Mouse (Mus musculus): ENCODE measurements around the gene Cd69.

DNA sequence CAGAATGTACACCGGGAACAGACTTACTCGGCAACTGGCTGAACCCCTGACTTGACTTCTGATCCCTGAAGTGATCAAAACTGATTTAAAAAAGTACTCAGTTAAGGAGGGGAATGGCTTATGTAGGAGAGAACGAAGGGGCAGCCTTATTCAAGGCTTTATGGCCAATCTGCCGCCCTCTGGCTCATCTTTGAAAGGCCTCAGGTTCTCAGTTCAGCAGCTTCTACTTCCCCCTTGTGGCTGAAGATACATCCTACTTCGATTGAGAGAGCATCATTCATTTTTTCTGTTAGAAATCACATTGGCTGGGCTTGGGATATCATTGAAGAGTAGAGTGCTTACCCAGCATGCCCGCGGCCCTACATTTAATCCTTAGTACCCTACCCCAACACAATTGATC, 19.2 kb downstream of the Cd69 start:
- no peak for TF ChIP-seq GATA1 (IDR thresholded peaks at IDR 0.05; ENCODE audit: low read length)
- no peak for TF ChIP-seq TAL1 (IDR thresholded peaks at IDR 0.05; ENCODE audit: low read length)
